Mouse (Mus musculus) liver, embryonic 15.5 days (tissue): Measurements from ENCODE around the gene Gnaz. TPM values are rescaled to one million over a fixed set of nuclear protein-coding genes. Genes with fewer than 3 reads are reported as not detected.

ENCODE experiments used
- ATAC-seq: fragments of 200-750 bp; cut with Nextera tagmentation; 2 replicates; pipeline ENCODE4 v1.8.0; 2017; ENCODE audit warnings: moderate number of reproducible peaks, mild to moderate bottlenecking, moderate library complexity; ENCODE audit not compliant: insufficient read depth
- H3K27ac ChIP-seq: fragments of 300-500 bp; sonication (generic); replicated peaks from 2 replicates; pipeline ENCODE4 v1.5.1; 2015; ENCODE audit warnings: mild to moderate bottlenecking, inconsistent platforms
- H3K27me3 ChIP-seq: fragments of 300-500 bp; sonication (generic); 2 replicates; pipeline ENCODE4 v1.6.1; 2015; ENCODE audit warnings: mild to moderate bottlenecking, inconsistent platforms
- H3K36me3 ChIP-seq: fragments of 300-500 bp; sonication (generic); replicated peaks from 2 replicates; pipeline ENCODE4 v1.6.1; 2015; ENCODE audit warnings: moderate library complexity, mild to moderate bottlenecking, inconsistent platforms
- H3K4me1 ChIP-seq: fragments of 300-500 bp; sonication (generic); replicated peaks from 2 replicates; pipeline ENCODE4 v1.6.1; 2015; ENCODE audit warnings: inconsistent platforms
- H3K4me2 ChIP-seq: fragments of 300-500 bp; sonication (generic); 2 replicates; pipeline ENCODE4 v1.6.1; 2015; ENCODE audit warnings: moderate library complexity, mild to moderate bottlenecking, inconsistent platforms
- H3K4me3 ChIP-seq: fragments of 300-500 bp; sonication (generic); replicated peaks from 2 replicates; pipeline ENCODE4 v1.5.1; 2015; ENCODE audit warnings: mild to moderate bottlenecking, inconsistent platforms
- H3K9ac ChIP-seq: fragments of 300-500 bp; sonication (generic); 2 replicates; pipeline ENCODE4 v1.6.1; 2015; ENCODE audit warnings: moderate library complexity, mild to moderate bottlenecking, inconsistent platforms
- H3K9me3 ChIP-seq: fragments of 300-500 bp; sonication (generic); replicated peaks from 2 replicates; pipeline ENCODE4 v1.6.1; 2016; ENCODE audit warnings: inconsistent platforms
- WGBS: fragments of 180-500 bp; shearing (Covaris S2); methylation state at CpG from one replicate; pipeline ENCODE4 v1.1.7; 2015; ENCODE audit warnings: mixed read lengths; ENCODE audit not compliant: insufficient replicate concordance; 5-methylcytosine and 5-hydroxymethylcytosine counted together
- polyA plus RNA-seq: library from polyadenylated mRNA; unstranded; fragments of >200 nt; fragmentation: Nextera tagmentation; extraction: Ambion mirVana; gene quantifications from 2 replicates; pipeline ENCODE4 v1.2.1, GENCODE M21; 2015

The Gnaz gene
- polyA plus RNA-seq, 1 experiment from 2014 or later = 3.8 TPM

DNA sequence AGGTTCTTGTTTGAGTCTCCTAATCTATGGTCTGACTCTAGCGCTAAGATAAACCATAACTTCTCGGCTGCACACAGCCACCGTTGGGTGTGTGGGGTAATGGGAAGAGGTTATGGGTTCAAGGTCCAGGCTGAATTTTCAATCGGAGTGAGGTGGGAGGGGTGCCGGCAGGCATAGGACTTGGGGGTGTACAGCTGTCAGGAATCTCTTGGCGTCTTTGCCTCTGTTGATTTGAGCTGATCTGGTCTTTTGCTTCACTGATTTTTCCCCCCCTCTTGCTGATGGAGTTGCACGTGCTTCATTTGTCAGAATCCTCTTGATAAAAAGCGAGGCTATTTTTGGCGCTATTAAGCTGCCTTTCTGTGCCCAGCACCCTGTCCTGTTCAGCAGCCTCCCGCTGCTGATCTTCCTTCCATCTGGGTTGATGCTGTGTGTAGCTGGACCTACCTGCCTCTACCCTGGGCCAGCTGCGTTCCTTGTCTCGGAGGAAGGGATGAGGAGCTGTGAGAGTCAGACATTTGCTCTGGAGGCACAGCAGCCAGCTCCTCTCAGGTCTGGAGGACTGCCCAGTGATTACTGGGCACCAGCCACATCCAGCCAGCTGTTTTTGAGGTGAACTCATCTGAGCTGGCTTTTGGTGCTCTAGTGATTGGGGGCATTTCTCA lies 96.5 kb downstream of the Gnaz start:
- Histone ChIP-seq H3K9me3 (no peaks in the 10 kb centered on the region), H3K27ac (no peak overlapping the region), H3K4me2 (peak overlapping the region; percentile 72), H3K36me3 (no peaks in the 10 kb centered on the region), H3K9ac (no peak overlapping the region), H3K4me3 (0 out of 2 replicates have a peak overlapping the region, but pooled peaks have one; percentile 14), H3K27me3 (peaks cover 42% of the 10 kb centered on the region), H3K4me1 (peaks cover 55% of the 10 kb centered on the region)
- WGBS = 46% methylated on average over 12 of the region's 12 CpGs
- ATAC-seq = no peak

DNA sequence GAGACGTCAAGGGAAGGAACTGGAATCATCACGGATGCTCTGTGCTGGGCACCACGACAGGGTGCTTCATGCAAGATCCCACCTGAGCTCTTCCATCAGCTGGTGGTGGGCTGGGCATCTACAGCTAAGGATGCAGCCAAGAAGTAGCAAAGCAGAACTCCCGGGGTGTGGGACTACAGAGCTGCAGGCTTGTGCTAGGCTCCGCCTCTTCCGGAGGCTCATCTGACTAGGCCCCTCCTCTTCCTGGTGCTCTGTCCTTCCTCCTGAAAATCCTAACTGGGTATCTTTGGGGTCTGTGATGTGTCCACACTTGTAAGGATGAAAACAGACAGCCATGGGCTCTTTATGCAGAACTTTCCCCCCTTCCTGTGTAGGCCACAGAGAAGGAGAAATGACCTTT lies 98.7 kb downstream of the Gnaz start:
- H3K27ac ChIP-seq = no peak overlapping the region
- H3K9me3 ChIP-seq = no peaks in the 10 kb centered on the region
- H3K36me3 ChIP-seq = no peaks in the 10 kb centered on the region
- H3K4me2 ChIP-seq = no peak overlapping the region
- WGBS = 61% methylated on average over 6 of the region's 6 CpGs
- H3K4me3 ChIP-seq = no peak overlapping the region
- peaks cover 28% of the 10 kb centered on the region for H3K27me3 ChIP-seq
- ATAC-seq = no peak
- peaks cover 51% of the 10 kb centered on the region for H3K4me1 ChIP-seq
- no peak overlapping the region for H3K9ac ChIP-seq

Other genes starting within 250 kb of the Gnaz start
- not detected in 2 replicates for gene Rsph14, start 65.4 kb downstream of the Gnaz start, polyA plus RNA-seq
- 1.7 and 2.1 TPM in 2 replicates for gene Rab36, start 69.9 kb downstream of the Gnaz start, polyA plus RNA-seq
- 1.3 and 1.9 TPM in 2 replicates for gene Bcr, start 93.4 kb downstream of the Gnaz start, polyA plus RNA-seq
- 5.0 and 6.6 TPM in 2 replicates for gene Specc1l, start 244.9 kb downstream of the Gnaz start, polyA plus RNA-seq